Mouse (Mus musculus): ENCODE results near the gene Tpgs1.

Tpgs1 gene

DNA sequence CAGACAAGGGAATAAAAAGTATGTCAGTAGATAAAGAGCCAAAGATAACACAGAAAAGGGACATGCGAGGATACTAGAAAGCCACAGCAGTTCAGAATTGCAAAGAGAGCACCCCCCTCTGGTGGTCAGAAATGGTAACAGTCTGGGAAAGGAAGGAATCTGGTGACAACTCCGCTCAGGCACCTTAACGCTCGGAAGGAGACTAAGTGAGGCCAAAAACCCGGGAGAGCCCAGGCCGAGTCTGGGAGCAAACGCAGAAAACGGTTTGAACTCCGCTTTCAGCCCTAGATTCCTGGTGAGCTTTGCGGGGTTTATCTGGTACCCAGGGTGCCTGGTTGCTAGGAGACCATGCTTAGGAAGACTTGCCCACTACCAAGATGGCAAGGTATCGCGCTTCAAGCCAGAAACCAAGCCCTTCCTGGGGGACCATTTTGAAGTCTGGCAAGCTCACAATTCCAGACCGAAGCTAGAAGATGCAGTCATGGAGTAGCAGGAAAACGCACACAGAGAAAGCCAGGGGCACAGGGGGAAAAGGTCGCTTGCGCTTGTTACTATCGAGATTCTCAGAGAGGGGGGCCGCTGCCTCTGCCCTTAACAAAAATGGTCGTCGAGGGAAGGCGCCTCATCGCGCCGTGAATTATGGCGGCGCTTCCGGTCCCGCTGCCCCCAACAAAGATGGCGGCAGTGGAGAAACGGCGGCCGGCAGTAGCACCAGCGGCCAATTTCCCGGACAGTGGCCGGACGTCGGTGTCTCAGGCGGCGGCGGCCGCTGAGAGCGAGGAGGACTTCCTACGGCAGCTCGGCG, at the start of gene Tpgs1:
Gene Tpgs1 (plus strand): TSS at position 599 of the 805 bp plus-strand sequence.
- peak; percentile 91 for DNase-seq (ENCODE audit: low spot score)

DNA sequence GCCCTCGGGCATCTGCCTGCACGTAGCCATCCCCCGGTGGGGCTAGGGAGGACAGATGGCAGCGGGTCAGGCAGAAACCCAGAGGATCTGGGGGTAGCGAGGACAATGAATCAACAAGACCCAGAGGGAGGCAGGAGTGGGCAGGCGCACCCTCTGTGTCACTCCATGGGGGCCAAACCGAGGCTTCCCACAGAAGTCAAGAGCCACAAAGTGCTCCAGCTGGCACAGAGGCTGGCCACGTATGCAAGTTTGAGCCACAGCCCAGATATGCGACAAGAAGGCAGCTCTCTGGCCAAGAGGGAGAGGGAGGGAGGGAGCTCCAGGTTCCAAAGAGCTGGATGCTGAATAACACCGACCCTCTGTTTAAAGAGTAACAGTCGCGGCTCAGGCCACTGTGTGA, 45.2 kb upstream of the Tpgs1 start:
- no peak for DNase-seq (ENCODE audit: low spot score)

DNA sequence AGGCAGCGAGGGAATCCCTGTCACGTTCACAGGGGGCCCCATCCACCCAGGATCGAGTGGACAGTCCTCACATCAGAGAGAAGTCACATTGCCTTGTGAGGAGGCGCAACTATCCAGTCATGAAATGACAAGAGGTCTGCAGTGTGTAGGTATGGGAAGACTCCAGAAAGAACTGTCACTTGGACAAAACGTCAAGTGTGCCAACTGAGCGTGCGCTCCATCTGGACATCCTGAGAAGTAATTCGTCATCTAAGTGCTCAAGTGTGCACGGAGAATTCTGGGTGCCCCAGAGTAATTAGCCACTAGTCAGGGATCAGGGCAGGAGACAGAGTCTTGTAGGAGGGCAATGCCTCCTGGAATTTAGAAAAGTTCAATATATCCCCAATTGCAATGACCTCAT, 43.8 kb upstream of the Tpgs1 start:
- DNase-seq (ENCODE audit: low spot score), result no peak

DNA sequence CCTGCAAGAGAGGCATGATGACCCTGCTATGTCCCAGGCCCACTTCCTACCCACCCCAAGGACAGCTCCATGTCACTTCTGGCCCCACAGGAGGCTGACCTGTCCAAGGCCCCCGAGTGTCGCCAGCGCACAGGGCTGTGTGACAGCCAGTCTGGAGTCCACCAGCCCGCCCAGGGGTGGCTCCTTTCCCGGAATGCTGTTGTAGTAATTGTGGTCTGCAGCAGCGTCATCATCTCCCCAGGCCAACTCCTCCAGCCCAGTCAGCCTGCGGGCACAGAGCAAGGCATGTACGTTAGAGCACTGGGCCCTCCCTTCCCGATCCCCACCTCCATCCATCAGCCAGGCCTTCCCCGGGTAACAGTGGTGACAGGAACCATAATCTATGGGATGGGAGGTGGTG, 43.0 kb upstream of the Tpgs1 start:
- DNase-seq (ENCODE audit: low spot score), result no peak

DNA sequence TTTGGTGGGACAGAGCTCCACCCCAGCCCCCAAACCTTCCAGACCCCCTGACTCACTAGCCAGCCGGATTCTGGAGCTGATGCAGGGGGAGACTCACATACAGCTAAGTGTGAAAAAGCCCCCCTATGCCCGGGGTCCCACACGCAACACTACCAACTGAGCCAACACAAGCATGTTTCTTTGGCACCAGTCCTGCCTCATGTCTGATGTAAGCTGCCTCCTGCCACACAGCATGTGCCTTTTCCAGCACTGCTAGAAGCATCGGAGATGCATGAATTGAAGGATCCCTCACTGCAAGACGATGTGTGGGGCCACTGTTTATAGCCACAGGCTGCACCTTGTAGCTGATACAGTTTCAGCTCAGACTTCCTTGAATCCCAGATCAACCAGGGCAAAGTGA, 40.8 kb upstream of the Tpgs1 start:
- no peak for DNase-seq (ENCODE audit: low spot score)

DNA sequence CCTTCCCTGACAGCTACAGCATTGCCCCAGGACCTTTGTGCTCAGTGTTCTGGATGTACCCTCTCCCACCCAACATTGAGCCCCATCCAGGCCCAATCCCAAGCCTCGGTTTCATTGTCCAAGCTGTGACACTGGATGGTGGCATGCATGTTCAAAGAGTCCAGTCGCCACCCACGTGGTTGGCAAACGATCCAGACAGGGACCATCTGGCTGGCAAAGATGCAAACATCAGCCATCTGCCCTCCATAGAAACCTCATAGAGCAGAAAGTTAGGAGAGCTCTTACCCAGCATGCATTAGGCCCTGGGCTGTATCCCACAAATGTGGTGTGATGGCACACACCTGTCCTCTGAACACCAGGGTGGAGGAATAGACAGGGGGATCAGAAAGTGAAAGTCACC, 37.7 kb upstream of the Tpgs1 start:
- no peak for DNase-seq (ENCODE audit: low spot score)

DNA sequence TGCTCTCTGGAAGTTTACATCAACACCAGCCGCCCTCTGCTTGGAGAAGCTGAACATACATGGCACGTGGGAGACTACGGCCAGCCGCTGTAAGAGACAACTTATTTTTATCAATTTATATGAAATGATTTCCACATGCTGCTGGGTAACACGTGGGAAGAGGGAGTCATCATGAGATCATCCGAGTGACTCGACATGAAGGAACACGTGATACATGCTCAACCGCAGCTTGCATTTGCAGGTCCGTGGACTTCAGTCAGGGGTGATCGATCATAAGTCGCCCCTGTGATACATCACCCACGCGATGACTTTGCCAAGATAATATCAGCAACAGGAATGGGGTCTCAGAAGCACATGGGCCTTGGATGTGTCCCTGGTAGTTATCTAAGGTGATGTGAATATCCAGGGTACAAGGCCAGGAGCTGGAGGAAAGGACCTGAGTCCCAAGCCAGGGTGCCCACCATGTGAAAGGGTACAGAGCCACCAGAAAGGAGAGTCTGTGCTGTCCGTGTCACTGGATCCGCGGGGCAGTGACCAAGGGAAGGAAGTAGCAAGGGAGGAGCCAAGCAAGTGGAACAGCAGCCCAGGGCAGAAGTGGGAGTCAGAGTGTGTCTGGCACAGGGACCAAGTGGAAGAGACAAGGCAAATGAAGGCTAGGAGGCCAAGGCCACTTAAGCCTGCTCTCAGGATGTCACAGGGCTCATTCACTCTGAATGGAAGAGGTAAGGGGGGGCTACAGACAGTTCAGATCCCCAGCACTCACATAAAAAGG, 36.0 kb upstream of the Tpgs1 start:
- DNase-seq (ENCODE audit: low spot score), result no peak

DNA sequence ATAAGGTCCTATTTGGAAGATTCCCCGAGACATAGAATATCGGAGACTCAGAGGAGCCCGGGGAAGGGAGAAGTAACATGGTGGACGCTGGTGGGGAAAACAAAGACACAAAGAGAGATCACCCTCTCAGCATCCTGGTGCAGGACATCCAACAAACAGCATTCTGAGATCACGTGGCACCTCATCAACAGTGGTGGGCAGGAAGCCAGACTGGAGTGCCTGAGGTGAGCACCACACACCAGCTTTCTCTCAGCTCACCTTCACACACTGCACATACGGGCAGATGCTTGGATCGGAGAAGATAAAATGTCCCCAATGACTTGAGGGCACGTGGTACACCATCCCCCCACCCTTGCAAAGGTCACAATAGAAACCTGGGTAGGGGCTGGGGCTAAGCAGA, 32.9 kb upstream of the Tpgs1 start:
- DNase-seq (ENCODE audit: low spot score), result no peak

DNA sequence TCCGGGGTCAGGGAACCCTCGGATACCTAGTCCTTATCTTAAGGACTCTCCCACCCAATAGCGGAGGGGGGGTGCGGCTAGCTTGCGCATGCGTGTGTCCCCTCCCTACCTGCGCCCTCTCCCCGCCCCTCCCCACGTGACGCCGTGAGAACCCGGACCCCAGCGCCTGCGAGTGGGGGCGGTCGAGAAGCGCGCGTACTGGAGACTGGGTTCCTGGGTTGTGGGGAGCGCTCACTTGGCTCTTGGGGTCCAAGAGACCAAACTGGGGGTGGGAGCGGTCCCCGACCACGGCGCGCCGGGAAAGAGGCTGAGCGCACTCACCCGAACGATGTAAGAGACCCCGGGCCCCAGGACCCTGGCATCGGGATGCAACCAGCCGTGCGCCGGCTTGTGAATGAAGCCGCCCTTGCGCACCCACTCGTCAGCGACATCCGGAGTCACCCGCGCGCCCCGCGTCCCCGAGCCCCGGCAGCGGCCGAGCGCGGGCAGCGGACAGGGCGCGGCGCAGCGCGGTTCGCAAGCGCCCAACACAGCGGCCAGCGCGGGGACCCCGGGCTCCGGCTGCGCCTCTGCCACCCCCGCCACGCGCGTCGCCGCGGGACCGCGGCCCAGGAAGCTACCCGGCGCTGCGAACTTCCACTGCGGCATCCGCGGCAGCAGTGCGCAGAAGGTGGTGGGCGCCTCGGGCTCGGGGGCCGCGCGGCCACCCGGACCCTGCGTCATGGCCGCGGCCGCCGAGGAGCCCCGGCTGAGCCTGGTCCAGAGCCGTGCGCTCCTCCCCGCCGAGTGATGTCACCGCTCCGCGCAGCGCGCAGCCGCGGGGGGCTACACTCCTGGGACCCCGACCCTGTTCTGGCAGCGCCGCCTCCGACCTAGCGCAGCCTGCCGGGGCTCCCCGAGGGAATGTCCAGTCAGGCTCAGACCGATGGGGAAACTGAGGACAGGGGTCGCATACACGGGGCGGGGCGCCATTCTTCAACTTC, 31.8 kb upstream of the Tpgs1 start, which contains the start of gene Shc2:
Gene Shc2 (minus strand): TSS at position 791 of the 983 bp plus-strand sequence.
- no peak for DNase-seq (ENCODE audit: low spot score)

DNA sequence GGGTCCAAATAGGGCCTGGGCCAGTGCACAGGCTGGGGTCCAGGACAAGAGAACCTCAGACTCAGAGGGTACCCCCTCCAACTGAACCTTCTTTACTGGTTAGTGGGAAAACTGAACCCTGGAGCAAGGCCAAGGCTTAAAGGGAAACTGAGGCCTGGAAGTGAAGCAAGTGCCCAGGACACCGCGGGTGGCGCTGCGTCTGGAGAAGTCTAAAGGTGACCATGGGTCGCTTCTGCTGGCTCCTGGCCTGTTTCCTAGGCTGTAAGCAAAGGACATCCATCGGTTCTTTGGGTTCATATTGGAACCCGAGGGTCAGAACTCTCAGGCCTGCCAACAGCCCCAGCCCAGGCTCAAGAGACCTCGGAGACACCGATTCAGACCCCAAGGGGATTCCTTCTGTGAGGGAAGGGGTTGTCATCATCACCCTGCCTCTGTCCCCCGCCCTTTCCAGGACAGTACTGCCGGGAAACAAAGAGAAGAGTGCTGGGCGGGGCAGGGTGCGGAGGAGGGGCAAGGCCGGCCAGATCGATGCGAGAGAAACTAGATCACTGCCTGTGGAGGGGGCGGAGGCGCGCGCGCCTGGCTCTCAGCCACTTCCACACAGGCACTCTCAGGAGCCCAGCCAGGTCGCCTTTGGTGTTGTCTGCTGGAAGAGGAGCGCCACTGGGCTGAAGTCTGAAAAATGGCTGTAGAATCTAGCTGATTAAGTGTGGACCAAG, 30.5 kb upstream of the Tpgs1 start:
- DNase-seq (ENCODE audit: low spot score), result no peak

DNA sequence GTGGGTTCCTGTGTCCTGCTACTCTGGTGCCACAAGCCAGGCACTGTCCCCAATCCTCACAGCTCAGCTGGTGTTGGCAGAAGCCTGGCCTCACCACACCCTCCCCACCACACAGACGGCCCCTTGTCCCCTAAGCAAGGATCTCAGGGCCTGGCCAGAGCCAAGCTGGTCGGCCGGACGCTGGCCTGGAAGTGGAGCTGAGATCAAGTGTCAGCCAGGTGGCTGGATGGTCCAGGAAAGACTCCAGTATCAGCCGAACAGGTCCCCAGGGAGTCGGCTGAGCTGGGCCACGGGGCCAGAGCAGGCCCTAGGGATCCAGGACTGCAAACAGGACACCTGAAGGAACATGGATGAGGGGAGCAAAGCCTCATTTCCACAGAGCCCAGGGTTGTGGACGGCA, 23.5 kb upstream of the Tpgs1 start, which contains the start of gene Odf3l2:
Gene Odf3l2 (minus strand): TSS at position 28 of the 400 bp plus-strand sequence.
- no peak for DNase-seq (ENCODE audit: low spot score)

DNA sequence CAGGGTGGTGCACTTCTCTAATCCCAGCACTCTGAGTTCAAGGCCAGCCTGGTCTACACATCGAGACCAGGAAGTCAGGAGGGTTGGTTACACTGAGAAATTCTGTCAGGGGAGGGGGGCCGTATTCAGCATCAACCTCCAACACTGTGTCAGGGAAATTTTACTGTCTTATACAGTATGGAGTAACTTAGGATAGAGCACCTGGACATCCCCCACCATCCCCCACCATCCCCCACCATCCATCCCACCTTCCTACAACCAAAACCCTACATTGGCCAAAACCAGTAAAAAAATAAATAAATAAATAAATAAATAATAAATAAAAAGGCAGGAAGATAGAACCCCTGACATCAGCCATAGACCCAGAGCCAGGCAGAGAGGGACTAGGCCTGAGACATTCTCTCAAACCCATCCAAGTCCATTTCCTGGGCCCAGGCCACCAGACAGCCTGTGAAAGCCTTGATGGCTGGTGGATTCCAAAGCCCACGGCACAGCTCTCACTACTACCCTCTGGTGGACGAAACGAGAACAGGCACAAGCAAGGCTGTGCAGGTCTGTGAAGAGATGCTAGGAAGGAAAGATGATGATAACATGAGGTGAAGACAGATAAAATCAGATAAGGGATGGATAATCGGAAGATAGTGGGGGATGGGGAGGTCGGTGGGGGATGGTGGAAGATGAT, 20.0 kb upstream of the Tpgs1 start:
- DNase-seq (ENCODE audit: low spot score), result peak; percentile 59

DNA sequence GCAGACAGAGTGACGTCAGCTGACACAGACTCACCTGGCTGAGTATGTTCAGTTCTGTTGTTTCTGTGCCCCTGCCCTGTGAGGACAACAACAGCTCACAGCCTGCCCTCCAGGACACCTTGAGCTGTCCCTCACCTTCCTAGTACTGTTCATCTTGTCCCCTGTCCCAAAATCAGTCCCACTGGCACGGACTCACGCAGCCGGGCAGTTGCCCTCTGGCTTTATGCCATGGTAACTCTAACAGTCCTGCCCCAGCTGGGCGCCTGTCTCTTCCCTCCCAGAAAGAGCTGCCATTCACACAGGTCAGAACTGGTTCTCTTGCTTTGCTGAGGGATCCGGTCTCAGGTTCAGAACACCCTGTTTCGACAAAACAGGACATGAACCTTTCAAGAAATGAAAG, 16.4 kb upstream of the Tpgs1 start:
- no peak for DNase-seq (ENCODE audit: low spot score)

DNA sequence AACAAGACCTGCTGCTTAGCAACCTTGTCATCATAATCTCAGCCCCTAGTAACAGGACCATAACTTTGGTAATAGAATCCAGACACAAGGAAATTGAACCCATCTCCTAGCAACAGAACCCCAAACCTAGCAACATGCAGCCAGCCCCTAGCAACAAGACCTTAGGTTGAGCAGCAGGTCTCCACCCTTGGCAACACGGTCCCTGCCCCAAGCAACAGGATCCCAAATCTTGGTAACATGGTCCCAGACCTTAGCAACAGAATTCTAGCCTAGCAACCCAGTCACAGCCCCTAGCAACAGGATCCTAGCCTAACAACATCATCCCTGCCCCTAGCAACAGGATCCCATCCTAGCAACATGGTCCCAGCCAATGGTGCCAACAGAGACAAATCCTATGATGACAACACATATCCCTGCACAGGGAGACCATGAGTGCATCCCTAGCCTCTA, 14.2 kb upstream of the Tpgs1 start:
- no peak for DNase-seq (ENCODE audit: low spot score)

DNA sequence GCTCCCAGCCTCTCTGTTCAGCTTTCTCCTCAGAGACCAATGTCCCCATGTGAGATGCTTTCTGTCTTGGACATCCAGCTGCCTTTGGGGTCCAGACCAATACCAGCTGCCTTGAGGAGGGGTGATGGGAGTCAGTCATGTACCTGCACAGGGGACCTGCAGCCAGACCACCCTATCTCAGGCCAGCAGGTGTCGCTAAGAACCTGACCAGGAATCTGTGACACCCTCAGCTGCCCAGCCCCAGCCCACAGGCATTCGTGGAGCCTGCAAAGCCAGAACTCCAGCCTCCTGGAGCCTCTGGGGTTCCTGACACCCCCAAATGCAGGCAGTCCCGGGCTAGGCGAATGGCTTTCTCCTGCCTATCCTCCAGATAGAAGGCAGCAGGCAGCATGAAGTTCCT, 10.3 kb upstream of the Tpgs1 start:
- no peak for DNase-seq (ENCODE audit: low spot score)

DNA sequence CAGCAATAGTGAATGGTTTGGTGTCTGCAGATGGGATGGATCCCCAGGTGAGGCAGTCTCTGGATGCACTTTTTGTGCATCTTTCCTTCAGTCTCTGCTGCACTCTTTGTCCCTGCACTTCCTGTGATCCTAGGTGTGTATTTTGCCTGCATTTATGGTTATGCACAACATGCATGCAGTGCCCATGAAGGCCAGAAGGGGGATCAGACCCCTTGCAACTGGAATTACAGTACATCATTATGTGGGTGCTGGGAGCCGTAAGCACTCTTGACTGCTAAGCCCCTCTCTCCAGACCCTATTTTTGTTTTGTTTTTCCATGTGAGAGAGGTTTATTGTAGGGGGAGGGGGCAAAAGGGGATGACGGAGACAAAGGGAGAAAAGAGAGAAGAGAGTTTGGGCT, 8.9 kb upstream of the Tpgs1 start:
- no peak for DNase-seq (ENCODE audit: low spot score)

DNA sequence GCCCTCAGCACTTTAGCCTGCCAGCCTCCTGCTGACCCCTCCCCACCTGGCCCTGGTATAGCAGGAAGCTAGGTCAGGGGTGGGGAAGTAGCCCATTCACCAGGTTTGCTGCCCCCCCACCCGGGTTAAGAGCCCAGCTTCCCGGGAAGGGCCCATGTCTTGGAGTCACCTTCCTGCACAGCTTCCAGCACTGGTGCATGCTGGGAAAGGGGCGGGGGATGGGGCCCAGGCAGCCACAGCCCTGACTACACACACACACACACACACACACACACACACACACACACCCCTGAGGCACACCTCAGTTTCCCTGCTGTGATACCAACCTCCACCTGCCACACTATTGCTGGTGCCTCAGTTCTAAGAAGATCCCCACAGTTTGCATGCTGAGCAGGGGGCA, 7.3 kb upstream of the Tpgs1 start:
- DNase-seq (ENCODE audit: low spot score), result no peak

DNA sequence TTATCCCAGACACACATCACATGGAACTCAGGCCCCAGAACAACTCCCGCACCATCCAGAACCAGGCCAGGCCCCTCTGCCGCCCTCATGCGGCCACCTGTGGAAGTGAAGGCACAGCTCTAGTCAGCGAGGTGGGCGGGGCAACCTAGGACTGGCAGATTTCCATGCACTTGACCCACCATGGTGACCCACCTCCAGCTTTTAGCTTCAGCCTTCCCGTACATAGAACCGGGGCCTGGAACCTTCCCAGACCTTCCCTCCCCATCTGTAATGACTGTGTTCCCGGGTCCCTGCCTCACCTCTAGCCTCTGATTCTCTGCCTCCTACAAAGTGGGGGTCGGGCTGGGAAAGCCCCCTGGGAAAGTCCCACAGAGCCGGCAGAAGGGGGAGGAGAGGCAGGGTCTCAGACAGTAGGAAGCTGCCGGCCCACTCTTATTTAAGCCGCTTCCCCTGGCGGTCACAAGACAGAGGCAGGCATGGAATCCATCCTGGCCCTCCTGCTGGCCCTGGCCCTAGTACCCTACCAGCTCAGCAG, 5.0 kb upstream of the Tpgs1 start, which contains the start of gene Madcam1:
Gene Madcam1 (plus strand): TSS at position 429 of the 535 bp plus-strand sequence.
- DNase-seq (ENCODE audit: low spot score), result peak; percentile 57

DNA sequence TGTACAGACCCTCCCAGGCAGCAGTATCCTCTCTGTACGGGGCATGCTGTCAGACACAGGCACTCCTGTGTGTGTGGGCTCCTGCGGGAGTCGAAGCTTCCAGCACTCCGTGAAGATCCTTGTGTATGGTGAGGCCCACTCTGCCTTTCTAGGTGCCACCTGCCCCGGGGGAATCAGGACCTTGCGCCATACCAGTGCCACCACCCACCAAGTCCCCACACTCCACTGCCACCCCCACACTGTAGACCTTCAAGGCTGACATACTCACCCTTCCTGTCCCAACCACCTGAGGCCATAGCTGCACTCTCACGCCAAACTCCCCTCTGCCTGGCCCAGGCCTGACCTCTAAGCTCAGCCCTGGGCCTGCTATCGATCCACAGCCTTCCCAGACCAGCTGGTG, 4.1 kb upstream of the Tpgs1 start:
- DNase-seq (ENCODE audit: low spot score), result no peak

DNA sequence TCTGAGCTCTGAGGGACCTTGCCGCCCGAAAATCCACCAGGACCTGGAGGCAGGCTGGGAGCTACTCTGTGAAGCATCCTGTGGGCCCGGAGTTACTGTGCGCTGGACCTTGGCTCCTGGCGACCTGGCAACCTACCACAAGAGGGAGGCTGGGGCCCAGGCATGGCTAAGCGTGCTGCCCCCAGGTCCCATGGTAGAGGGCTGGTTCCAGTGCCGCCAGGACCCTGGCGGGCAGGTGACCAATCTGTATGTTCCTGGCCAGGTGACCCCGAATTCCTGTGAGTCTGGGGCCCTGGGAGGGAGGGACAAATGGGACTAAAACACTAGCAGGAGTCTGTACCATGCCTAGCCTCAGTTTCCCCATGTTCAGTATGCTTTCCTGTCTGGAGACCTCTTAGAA, 2.7 kb upstream of the Tpgs1 start:
- DNase-seq (ENCODE audit: low spot score), result no peak
